Mouse (Mus musculus) kidney, postnatal 0 days (tissue): Measurements from ENCODE around the gene Wfdc17. TPM values are rescaled to one million over a fixed set of nuclear protein-coding genes. Genes with fewer than 3 reads are reported as not detected.

Experiments used
- ATAC-seq: fragments of 200-750 bp; cut with Nextera tagmentation; replicated peaks from 2 replicates; pipeline ENCODE4 v1.8.0; 2017; ENCODE audit warnings: low read depth, moderate number of reproducible peaks, moderate TSS enrichment, moderate library complexity; ENCODE audit not compliant: low FRiP score
- DNase-seq: peaks from one replicate; pipeline ENCODE4 v3.0.0-alpha.2; 2016; ENCODE audit warnings: low spot score
- H3K27ac ChIP-seq: fragments of 300-500 bp; sonication (generic); 2 replicates; pipeline ENCODE4 v1.5.1; 2014; ENCODE audit warnings: mild to moderate bottlenecking
- H3K27me3 ChIP-seq: fragments of 300-500 bp; sonication (generic); 2 replicates; pipeline ENCODE4 v1.6.1; 2014; ENCODE audit warnings: low read length, mixed read lengths; ENCODE audit not compliant: insufficient read depth
- H3K36me3 ChIP-seq: fragments of 300-500 bp; sonication (generic); 2 replicates; pipeline ENCODE4 v1.6.1; 2014; ENCODE audit warnings: low read length, mixed read lengths; ENCODE audit not compliant: insufficient read depth
- H3K4me1 ChIP-seq: fragments of 300-500 bp; sonication (generic); replicated peaks from 2 replicates; pipeline ENCODE4 v1.6.1; 2014; ENCODE audit warnings: antibody characterized with exemption, low read length, mixed read lengths; ENCODE audit not compliant: insufficient read depth
- H3K4me2 ChIP-seq: fragments of 300-500 bp; sonication (generic); 2 replicates; pipeline ENCODE4 v1.6.1; 2014; ENCODE audit warnings: mild to moderate bottlenecking, low read length, moderate library complexity, mixed read lengths
- H3K4me3 ChIP-seq: fragments of 300-500 bp; sonication (generic); replicated peaks from 2 replicates; pipeline ENCODE4 v1.5.1; 2014; ENCODE audit warnings: low read depth, low read length
- H3K9ac ChIP-seq: fragments of 300-500 bp; sonication (generic); 2 replicates; pipeline ENCODE4 v1.6.1; 2014; ENCODE audit warnings: low read depth, low read length
- H3K9me3 ChIP-seq: fragments of 300-500 bp; sonication (generic); replicated peaks from 2 replicates; pipeline ENCODE4 v1.6.1; 2016; ENCODE audit warnings: low read length, inconsistent platforms, mixed read lengths
- CTCF ChIP-seq: IDR thresholded peaks from 2 replicates; pipeline ENCODE4 v1.5.1; 2016; ENCODE audit warnings: antibody characterized with exemption, low read depth, mild to moderate bottlenecking, moderate library complexity
- WGBS: fragments of 180-500 bp; shearing (Covaris S2); extraction: QIAGEN DNeasy Blood & Tissue Kit; methylation state at CpG from one replicate; pipeline ENCODE4 v1.1.7; 2014; 5-methylcytosine and 5-hydroxymethylcytosine counted together
- polyA plus RNA-seq: library from polyadenylated mRNA; unstranded; fragments of >200 nt; fragmentation: Nextera tagmentation; extraction: Ambion mirVana; gene quantifications from 2 replicates; pipeline ENCODE4 v1.2.1, GENCODE M21; 2015

Wfdc17 gene
- polyA plus RNA-seq, 1 experiment from 2014 or later = 6.6 TPM

- no peaks in the 10 kb centered on the region for H3K36me3 ChIP-seq
- no peak overlapping the region for H3K4me2 ChIP-seq
- H3K9me3 ChIP-seq = no peaks in the 10 kb centered on the region
- ATAC-seq (no peak), DNase-seq (no peak)
- H3K4me1 ChIP-seq = no peaks in the 10 kb centered on the region
- H3K9ac ChIP-seq = no peak overlapping the region
- TF ChIP-seq CTCF = no peak
- H3K27ac ChIP-seq = no peak overlapping the region
- WGBS = 90% methylated on average over 3 of the region's 3 CpGs
- H3K27me3 ChIP-seq = no peaks in the 10 kb centered on the region
- no peak overlapping the region for H3K4me3 ChIP-seq
Measured at GRCm38 (mm10) chr11:83743525-83743924, 39.7 kb downstream of the Wfdc17 start.

GRCm38 (mm10) chr11:83746152-83746551 lies 42.4 kb downstream of the Wfdc17 start:
- Histone ChIP-seq H3K9me3 (no peaks in the 10 kb centered on the region), H3K27ac (no peak overlapping the region), H3K4me1 (no peaks in the 10 kb centered on the region), H3K4me3 (no peak overlapping the region), H3K9ac (no peak overlapping the region), H3K36me3 (no peaks in the 10 kb centered on the region), H3K27me3 (no peaks in the 10 kb centered on the region), H3K4me2 (no peak overlapping the region)
- no peak for TF ChIP-seq CTCF
- ATAC-seq (no peak), DNase-seq (no peak)
- WGBS = 44% methylated on average over 4 of the region's 4 CpGs

- no peaks in the 10 kb centered on the region for H3K4me1 ChIP-seq
- H3K27ac ChIP-seq = no peak within 1 kb of the TSS
- no peak for ATAC-seq
- H3K9ac ChIP-seq = no peak within 1 kb of the TSS
- H3K27me3 ChIP-seq = no peaks in the 10 kb centered on the region
- no peaks in the 10 kb centered on the region for H3K36me3 ChIP-seq
- TF ChIP-seq CTCF = no peak
- 82% methylated on average over 5 of the region's 5 CpGs for WGBS
- DNase-seq = no peak
- H3K9me3 ChIP-seq = no peaks in the 10 kb centered on the region
- no peak within 1 kb of the TSS for H3K4me3 ChIP-seq
- no peak within 1 kb of the TSS for H3K4me2 ChIP-seq
Measured at GRCm38 (mm10) chr11:83746681-83747080, 42.9 kb downstream of the Wfdc17 start, which contains the start of gene Wfdc21. Gene Wfdc21, plus strand, starts transcription at chr11:83746940.

- Histone ChIP-seq H3K36me3 (no peaks in the 10 kb centered on the region), H3K27me3 (no peaks in the 10 kb centered on the region), H3K9ac (no peak overlapping the region), H3K27ac (no peak overlapping the region), H3K4me1 (no peaks in the 10 kb centered on the region), H3K9me3 (no peaks in the 10 kb centered on the region), H3K4me3 (no peak overlapping the region), H3K4me2 (no peak overlapping the region)
- ATAC-seq = no peak
- 69% methylated on average over 6 of the region's 6 CpGs for WGBS
- TF ChIP-seq CTCF = no peak
- no peak for DNase-seq
Measured at GRCm38 (mm10) chr11:83747376-83748265, 43.8 kb downstream of the Wfdc17 start.

- WGBS = under 1% methylated on average over 47 of the region's 47 CpGs
- Histone ChIP-seq H3K36me3 (peaks cover 17% of the 10 kb centered on the region), H3K4me1 (peaks cover 8% of the 10 kb centered on the region; the same call in 1 of the 2 replicates), H3K27ac (peak within 1 kb of the TSS; percentile 81), H3K4me2 (peak within 1 kb of the TSS; percentile 57), H3K27me3 (no peaks in the 10 kb centered on the region), H3K9me3 (no peaks in the 10 kb centered on the region), H3K4me3 (peak within 1 kb of the TSS; percentile 69), H3K9ac (peak within 1 kb of the TSS; percentile 76)
- DNase-seq = peak; percentile 95
- TF ChIP-seq CTCF = no peak
- ATAC-seq = peak; percentile 98
Measured at GRCm38 (mm10) chr11:83753581-83754181, 49.9 kb downstream of the Wfdc17 start, which contains the start of gene Heatr6. Gene Heatr6, plus strand, starts transcription at chr11:83753696.

GRCm38 (mm10) chr11:83754227-83754626 lies 50.4 kb downstream of the Wfdc17 start:
- peak overlapping the region; percentile 57 for H3K4me2 ChIP-seq
- H3K4me3 ChIP-seq = peak overlapping the region; percentile 69
- H3K27me3 ChIP-seq = no peaks in the 10 kb centered on the region
- peaks cover 8% of the 10 kb centered on the region; the same call in 1 of the 2 replicates for H3K4me1 ChIP-seq
- H3K36me3 ChIP-seq = peaks cover 23% of the 10 kb centered on the region
- 7% methylated on average over 8 of the region's 8 CpGs for WGBS
- no peaks in the 10 kb centered on the region for H3K9me3 ChIP-seq
- ATAC-seq = no peak
- peak overlapping the region; percentile 76 for H3K9ac ChIP-seq
- TF ChIP-seq CTCF = no peak
- no peak for DNase-seq
- peak overlapping the region; percentile 81 for H3K27ac ChIP-seq

Other genes starting within 250 kb of the Wfdc17 start
- 1.9 and 2.2 TPM in 2 replicates for gene Mmp28, start 240.9 kb upstream of the Wfdc17 start, polyA plus RNA-seq
- 5.7 and 6.7 TPM in 2 replicates for gene Taf15, start 230.9 kb upstream of the Wfdc17 start, polyA plus RNA-seq
- gene Heatr9, start 181.8 kb upstream of the Wfdc17 start, polyA plus RNA-seq = not detected in 2 replicates
- gene Ccl5, start 173.5 kb upstream of the Wfdc17 start, polyA plus RNA-seq = 0.47 and 0.79 TPM in 2 replicates
- 3.6 and 4.1 TPM in 2 replicates for gene Ccl9, start 125.4 kb upstream of the Wfdc17 start, polyA plus RNA-seq
- gene Ccl6, start 110.9 kb upstream of the Wfdc17 start, polyA plus RNA-seq = 9.5 and 12.0 TPM in 2 replicates
- gene Rpl9-ps1, start 58.4 kb upstream of the Wfdc17 start, polyA plus RNA-seq = not detected in 2 replicates
- 0.55 and 1.3 TPM in 2 replicates for gene Ccl3, start 54.6 kb upstream of the Wfdc17 start, polyA plus RNA-seq
- gene Ccl4, start 41.4 kb upstream of the Wfdc17 start, polyA plus RNA-seq = 0.94 and 1.7 TPM in 2 replicates
- gene Wfdc18, start 5.0 kb downstream of the Wfdc17 start, polyA plus RNA-seq = 0.33 TPM in 1 of 2 replicates, not detected in the other
- 1.5 and 1.7 TPM in 2 replicates for gene Wfdc21, start 42.9 kb downstream of the Wfdc17 start, polyA plus RNA-seq
- gene Heatr6, start 49.7 kb downstream of the Wfdc17 start, polyA plus RNA-seq = 14.4 and 14.9 TPM in 2 replicates
- gene Hnf1b, start 146.1 kb downstream of the Wfdc17 start, polyA plus RNA-seq = 88.8 and 92.6 TPM in 2 replicates
- 32.5 and 34.8 TPM in 2 replicates for gene Ddx52, start 238.1 kb downstream of the Wfdc17 start, polyA plus RNA-seq